Mouse (Mus musculus): ENCODE measurements at regions not wholly inside any gene's neighbourhood (a gene's known extent, or its start where the extent isn't known, plus 50 kb on each side); places are given as distances from the start of the nearest gene placed in this dataset.

DNA sequence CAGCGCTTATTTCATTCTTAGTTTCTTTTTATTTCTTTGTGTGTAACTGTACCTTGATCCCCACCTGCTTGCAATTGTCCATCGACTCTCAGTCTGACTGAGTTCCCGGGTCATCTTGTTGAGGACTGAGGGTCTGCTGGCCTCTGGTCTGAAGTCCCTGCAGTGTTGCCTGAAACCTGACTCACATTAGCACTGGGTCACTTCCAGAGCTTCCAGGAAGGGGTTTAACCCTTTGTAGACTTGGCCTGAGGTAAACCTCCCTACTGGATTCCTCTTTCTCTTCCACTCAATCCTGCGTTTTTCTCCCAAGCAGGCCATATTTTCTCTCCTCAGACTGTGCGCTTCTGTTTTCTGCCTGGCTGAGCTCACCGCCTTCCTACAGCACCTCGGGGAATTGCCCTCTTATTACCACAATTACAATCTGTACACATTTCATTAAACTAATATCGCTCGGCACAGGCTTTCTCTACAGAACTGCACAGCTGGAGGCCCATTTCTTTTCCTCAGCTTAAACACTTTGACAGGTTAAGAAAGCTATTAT lies 655.4 kb downstream of the Stpg2 start:
- no peak for DNase-seq (ENCODE audit: low read depth, low spot score)
- Histone ChIP-seq H3K4me3 (ENCODE audit: control insufficient read depth in 1 of 2, insufficient read depth in 1 of 2, low read depth in 2 of 2, low read length in 2 of 2) (no peak overlapping the region), H3K79me2 (ENCODE audit: control insufficient read depth, insufficient read depth, low read length, poor library complexity) (no peaks in the 10 kb centered on the region), H3K9me3 (replicated peaks; ENCODE audit: insufficient read depth, low read length) (no peaks in the 10 kb centered on the region), H3K4me1 (ENCODE audit: control insufficient read depth in 1 of 2, insufficient read depth in 2 of 2, low read length in 2 of 2) (no peaks in the 10 kb centered on the region), H3K27ac (ENCODE audit: control insufficient read depth, low read depth, low read length) (no peak overlapping the region), H3K27me3 (ENCODE audit: control insufficient read depth in 1 of 2, insufficient read depth in 2 of 2, low read length in 2 of 2) (no peaks in the 10 kb centered on the region), H3K36me3 (ENCODE audit: control insufficient read depth in 1 of 2, insufficient read depth in 2 of 2, low read length in 2 of 2) (no peaks in the 10 kb centered on the region), H3K9ac (ENCODE audit: control insufficient read depth, low read depth, low read length, poor library complexity, severe bottlenecking) (no peak overlapping the region)
- TF ChIP-seq EP300 (IDR thresholded peaks at IDR 0.05; ENCODE audit: low read depth in 1 of 2, low read length in 2 of 2) = no peak
- TF ChIP-seq NELFE (IDR thresholded peaks at IDR 0.05; ENCODE audit: low read depth, low read length) = no peak
- no peak for TF ChIP-seq CTCF (IDR thresholded peaks at IDR 0.05 in 2 of 3, conservative IDR thresholded peaks at IDR 0.05 in 1 of 3; ENCODE audit: control insufficient read depth in 1 of 3, insufficient read depth in 1 of 3, low read depth in 2 of 3, low read length in 3 of 3, poor library complexity in 1 of 3, severe bottlenecking in 1 of 3)
- no peak for TF ChIP-seq ZNF384 (IDR thresholded peaks at IDR 0.05; ENCODE audit: low read depth, low read length)
- TF ChIP-seq POLR2AphosphoS2 (IDR thresholded peaks at IDR 0.05; ENCODE audit: low read length) = no peak

DNA sequence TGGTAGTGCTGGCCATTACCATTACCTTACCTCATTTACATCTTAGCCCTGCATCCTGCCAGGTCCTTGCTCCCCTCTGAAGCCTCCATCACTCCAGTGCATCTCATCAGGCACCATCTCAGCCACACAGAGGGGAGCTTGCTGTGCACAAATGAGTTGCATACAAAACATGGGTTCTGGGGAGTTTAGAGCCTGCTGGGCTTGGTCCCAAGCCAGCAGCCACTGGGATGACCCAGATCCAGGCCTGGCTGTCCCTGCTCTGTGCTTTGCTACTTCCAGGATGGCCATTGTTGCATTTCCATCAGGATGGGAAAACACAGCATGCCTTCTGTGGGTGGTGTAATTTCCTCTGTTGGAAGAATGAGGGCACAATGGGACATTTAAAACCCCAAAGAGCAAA lies 660.8 kb downstream of the Stpg2 start:
- Histone ChIP-seq H3K79me2 (ENCODE audit: control insufficient read depth, insufficient read depth, low read length, poor library complexity) (no peaks in the 10 kb centered on the region), H3K27me3 (ENCODE audit: control insufficient read depth in 1 of 2, insufficient read depth in 2 of 2, low read length in 2 of 2) (no peaks in the 10 kb centered on the region), H3K4me1 (ENCODE audit: control insufficient read depth in 1 of 2, insufficient read depth in 2 of 2, low read length in 2 of 2) (no peaks in the 10 kb centered on the region), H3K9ac (ENCODE audit: control insufficient read depth, low read depth, low read length, poor library complexity, severe bottlenecking) (no peak overlapping the region), H3K4me3 (ENCODE audit: control insufficient read depth in 1 of 2, insufficient read depth in 1 of 2, low read depth in 2 of 2, low read length in 2 of 2) (no peak overlapping the region), H3K27ac (ENCODE audit: control insufficient read depth, low read depth, low read length) (no peak overlapping the region), H3K36me3 (ENCODE audit: control insufficient read depth in 1 of 2, insufficient read depth in 2 of 2, low read length in 2 of 2) (no peaks in the 10 kb centered on the region), H3K9me3 (replicated peaks; ENCODE audit: insufficient read depth, low read length) (no peaks in the 10 kb centered on the region)
- DNase-seq (ENCODE audit: low read depth, low spot score) = no peak
- TF ChIP-seq MYB (IDR thresholded peaks at IDR 0.05; ENCODE audit: low read depth, low read length) = no peak
- TF ChIP-seq MAZ (IDR thresholded peaks at IDR 0.05; ENCODE audit: low read depth, low read length) = no peak
- TF ChIP-seq SMC3 (IDR thresholded peaks at IDR 0.05; ENCODE audit: low read depth, low read length) = no peak
- no peak for TF ChIP-seq MAX (IDR thresholded peaks at IDR 0.05; ENCODE audit: low read length)
- TF ChIP-seq ZKSCAN1 (IDR thresholded peaks at IDR 0.05; ENCODE audit: low read depth, low read length) = no peak
- TF ChIP-seq POLR2AphosphoS5 (IDR thresholded peaks at IDR 0.05; ENCODE audit: borderline replicate concordance, low read depth, low read length) = no peak
- TF ChIP-seq NRF1 (IDR thresholded peaks at IDR 0.05; ENCODE audit: insufficient read depth, low read depth, low read length, poor library complexity, severe bottlenecking) = no peak
- no peak for TF ChIP-seq EP300 (IDR thresholded peaks at IDR 0.05; ENCODE audit: low read depth in 1 of 2, low read length in 2 of 2)
- no peak for TF ChIP-seq KAT2A (conservative IDR thresholded peaks at IDR 0.05; ENCODE audit: low read depth, low read length)
- TF ChIP-seq ZC3H11A (IDR thresholded peaks at IDR 0.05; ENCODE audit: low read depth, low read length) = no peak
- TF ChIP-seq NELFE (IDR thresholded peaks at IDR 0.05; ENCODE audit: low read depth, low read length) = no peak
- TF ChIP-seq TAL1 (IDR thresholded peaks at IDR 0.05; ENCODE audit: low read length) = no peak
- no peak for TF ChIP-seq POLR2AphosphoS2 (IDR thresholded peaks at IDR 0.05; ENCODE audit: low read length)

DNA sequence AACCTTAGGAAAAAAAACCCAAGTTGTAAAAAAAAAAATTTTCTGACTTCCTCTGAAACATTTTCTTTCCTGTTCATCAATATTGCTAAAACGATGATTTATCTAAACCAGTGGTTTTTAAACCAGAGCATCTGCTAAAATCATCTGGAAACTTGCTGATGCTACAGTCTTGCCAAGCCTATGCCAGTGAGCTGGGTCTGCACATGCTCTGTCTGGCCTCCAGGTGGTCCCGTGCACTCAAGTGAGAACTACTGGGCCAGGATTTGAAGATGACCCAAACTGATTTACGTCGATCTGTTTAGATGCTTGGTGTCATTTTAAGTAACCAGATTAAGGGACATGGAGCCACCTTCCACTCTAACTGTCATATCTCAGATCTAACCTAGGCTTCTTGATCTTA lies 661.5 kb downstream of the Stpg2 start:
- no peaks in the 10 kb centered on the region for H3K4me1 ChIP-seq (ENCODE audit: control insufficient read depth in 1 of 2, insufficient read depth in 2 of 2, low read length in 2 of 2)
- no peak for TF ChIP-seq MAFK (IDR thresholded peaks at IDR 0.05; ENCODE audit: borderline replicate concordance, low read depth, low read length)
- peak in 2 of 3 experiments; percentile 8 to 27; a peak in 3 of 6 replicates for TF ChIP-seq CTCF (IDR thresholded peaks at IDR 0.05 in 2 of 3, conservative IDR thresholded peaks at IDR 0.05 in 1 of 3; ENCODE audit: control insufficient read depth in 1 of 3, insufficient read depth in 1 of 3, low read depth in 2 of 3, low read length in 3 of 3, poor library complexity in 1 of 3, severe bottlenecking in 1 of 3)
- TF ChIP-seq RAD21 (IDR thresholded peaks at IDR 0.05; ENCODE audit: low read depth, low read length) = peak; percentile 19
- TF ChIP-seq POLR2A (IDR thresholded peaks at IDR 0.05; ENCODE audit: control insufficient read depth in 1 of 2, insufficient read depth in 1 of 2, low read depth in 1 of 2, low read length in 2 of 2, poor library complexity in 1 of 2) = no peak
- no peaks in the 10 kb centered on the region for H3K9me3 ChIP-seq (replicated peaks; ENCODE audit: insufficient read depth, low read length)
- H3K36me3 ChIP-seq (ENCODE audit: control insufficient read depth in 1 of 2, insufficient read depth in 2 of 2, low read length in 2 of 2) = no peaks in the 10 kb centered on the region
- H3K9ac ChIP-seq (ENCODE audit: control insufficient read depth, low read depth, low read length, poor library complexity, severe bottlenecking) = no peak overlapping the region
- no peaks in the 10 kb centered on the region for H3K79me2 ChIP-seq (ENCODE audit: control insufficient read depth, insufficient read depth, low read length, poor library complexity)
- no peak overlapping the region for H3K4me3 ChIP-seq (ENCODE audit: control insufficient read depth in 1 of 2, insufficient read depth in 1 of 2, low read depth in 2 of 2, low read length in 2 of 2)
- H3K27me3 ChIP-seq (ENCODE audit: control insufficient read depth in 1 of 2, insufficient read depth in 2 of 2, low read length in 2 of 2) = no peaks in the 10 kb centered on the region; a peak in 1 of 4 replicates
- DNase-seq (ENCODE audit: low read depth, low spot score) = no peak
- H3K27ac ChIP-seq (ENCODE audit: control insufficient read depth, low read depth, low read length) = no peak overlapping the region

All from MEL (cell line).